Mouse (Mus musculus) brain, embryonic 18.5 days (tissue): ENCODE data around the gene F11r.

Source experiments
- DNase-seq: peaks from one replicate; pipeline ENCODE4 v3.0.0-alpha.2; 2012; ENCODE audit warnings: low read depth, low spot score

F11r gene

DNA sequence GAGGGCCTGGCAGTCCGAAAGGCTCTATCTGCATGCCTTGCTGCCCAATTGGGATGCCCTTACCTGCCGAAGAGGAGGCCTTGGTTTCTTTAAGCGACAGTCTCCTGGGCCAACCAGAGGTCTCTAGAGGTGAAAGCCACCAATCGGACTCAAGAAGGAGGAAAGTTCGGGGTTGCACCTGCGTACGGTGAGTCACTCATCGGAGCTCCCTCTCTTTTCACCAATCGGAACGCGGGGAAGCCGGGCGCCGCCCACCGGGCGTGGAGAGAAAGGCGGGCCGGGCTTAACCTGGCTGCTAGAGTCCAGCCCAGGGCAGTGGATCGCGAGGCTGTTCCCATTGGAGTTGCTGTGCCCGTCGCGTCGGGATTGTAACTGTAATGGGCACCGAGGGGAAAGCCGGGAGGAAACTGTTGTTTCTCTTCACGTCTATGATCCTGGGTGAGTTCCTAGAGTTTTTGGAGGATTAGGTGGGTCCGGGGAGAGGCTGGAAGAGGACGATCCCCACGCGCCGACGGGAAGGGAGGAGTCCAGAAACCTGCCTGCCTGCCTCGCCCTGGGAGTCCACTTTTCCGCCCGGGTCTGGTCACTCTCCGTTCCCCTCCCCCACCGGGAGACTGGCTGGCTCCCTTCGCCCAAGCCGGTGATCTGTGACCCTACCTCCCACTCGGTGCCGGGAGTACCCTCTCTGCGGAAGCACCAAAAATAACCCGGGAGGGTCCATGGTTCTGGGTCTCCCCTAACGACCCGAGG, at the start of gene F11r:
Gene F11r, plus strand, starts transcription at position 272 of the 750 bp plus-strand sequence.
- DNase-seq, result no peak

DNA sequence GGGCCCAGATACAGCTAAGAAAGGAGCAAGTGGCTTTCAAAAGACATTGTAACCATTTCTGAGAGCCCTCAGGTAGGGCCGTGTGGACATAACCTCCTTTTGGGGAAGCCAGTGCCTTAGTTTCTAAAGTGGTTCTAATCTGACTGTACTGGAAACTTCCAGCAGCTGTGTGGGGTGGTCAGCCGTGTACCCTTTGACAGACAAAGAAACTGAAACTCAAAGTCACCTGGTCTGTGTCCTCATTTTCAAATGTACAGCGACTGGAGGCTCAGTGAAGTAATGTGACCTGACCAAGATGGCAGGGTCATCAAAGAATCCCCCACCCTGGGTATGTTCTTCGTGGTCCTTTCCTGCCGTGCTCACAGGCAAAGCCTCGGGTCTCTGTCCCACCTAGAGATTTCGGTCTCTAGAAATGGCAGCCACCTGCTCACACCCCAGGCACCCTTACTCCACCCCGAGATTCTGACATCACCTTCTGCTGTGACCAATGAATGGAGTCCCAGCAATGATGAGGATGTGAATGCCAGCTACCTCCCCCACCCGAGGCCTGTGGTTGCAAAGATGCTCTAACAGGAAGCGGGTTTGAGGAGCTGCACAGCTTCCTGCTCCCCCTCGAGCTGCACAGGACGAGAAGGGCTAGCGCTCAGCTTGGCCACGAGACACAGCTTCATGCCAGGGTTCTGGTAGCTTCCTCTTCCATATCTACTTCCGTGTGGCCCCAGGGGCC, 48.8 kb upstream of the F11r start, which contains the start of gene Arhgap30:
Gene Arhgap30, plus strand, starts transcription at position 579 of the 727 bp plus-strand sequence.
- no peak for DNase-seq

DNA sequence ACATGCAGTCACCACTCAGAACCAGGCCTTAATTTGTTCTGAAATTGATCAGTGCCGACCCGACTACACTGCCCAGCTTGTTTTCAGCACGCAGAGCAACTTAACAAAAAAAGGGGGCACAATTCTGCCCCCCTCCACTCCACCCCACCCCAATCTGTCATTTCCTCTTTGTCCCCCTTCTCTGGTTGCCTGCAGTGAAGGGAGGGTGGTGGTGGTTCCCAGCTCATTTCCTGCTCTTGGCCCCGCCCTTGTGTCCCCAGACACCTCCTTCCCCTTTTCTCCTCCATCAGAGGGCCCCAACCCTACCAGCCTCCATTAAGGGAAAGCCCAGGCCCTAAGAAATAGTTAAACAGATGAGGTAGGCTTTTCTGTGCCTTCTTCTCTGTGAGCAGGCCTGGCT, 47.2 kb upstream of the F11r start:
- no peak for DNase-seq

DNA sequence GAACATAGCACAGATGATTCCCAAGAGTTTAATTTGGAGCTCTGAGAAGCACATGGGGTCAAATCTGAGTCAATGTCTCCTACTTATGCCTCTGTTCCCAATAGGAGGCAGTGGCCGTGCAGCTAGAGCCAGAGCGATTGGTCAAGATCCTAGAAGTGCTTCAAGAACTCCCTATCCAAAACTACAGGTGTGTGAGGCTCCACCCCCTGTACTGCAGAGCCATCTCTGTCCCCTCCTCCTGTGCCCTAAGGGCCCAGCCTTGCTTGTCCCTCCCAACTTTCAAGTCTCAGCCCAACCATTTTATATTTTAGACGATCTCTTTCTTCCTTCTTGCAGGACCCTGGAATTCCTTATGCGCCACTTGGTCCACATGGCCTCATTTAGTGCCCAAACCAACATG, 35.5 kb upstream of the F11r start:
- no peak for DNase-seq

DNA sequence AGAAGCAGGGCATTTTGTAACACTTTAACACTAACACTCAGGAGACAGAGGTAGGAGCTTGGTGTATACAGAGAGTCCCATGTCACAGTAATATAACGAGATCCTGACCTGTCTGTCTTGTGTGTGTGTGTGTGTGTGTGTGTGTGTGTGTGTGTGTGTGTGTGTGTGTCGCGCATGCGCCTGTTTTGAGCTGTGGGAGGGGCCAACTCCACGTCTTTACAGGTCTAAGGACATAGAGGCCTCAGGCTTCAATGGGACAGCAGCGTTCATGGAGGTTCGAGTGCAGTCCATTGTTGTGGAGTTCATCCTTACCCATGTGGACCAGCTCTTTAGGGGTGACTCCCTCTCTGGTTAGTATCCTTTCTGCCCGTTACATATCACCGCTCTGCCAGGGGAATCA, 34.3 kb upstream of the F11r start:
- no peak for DNase-seq

DNA sequence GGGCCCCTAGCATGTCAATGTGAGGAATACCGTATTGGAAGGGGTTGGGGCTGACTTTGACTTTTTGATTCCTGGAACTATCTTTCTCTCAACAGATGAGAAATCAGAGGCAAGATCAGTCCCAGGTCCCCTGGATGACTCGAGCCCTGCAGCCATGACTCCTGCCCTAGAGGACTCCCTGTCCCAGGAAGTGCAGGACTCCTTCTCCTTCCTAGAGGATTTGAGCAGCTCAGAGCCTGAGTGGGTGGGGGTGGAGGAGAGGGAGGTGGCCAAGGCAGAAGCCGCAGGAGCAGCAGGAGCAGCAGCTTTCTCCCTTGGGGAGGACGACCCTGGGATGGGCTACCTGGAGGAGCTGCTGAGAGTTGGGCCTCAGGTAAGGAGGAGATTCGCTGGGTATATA, 30.1 kb upstream of the F11r start:
- DNase-seq, result no peak

DNA sequence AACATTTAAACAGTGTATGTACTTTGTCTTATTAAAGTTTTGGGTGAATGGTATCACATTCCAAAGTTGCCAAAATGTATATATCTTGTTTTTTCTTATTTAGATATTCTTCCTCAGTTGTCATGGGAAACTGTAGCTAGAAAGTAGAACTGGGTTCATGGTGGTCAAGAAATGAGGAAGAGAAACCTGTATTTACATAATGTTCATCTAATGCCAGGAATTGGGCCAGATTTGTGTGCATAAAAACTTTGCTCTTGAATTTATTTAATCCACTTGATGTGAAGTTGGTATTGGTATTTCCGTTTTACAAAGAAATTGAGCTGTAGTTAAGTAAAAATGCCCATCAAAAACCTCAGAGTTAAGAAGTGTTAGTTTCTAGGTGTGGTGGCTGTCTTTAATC, 27.1 kb upstream of the F11r start:
- no peak for DNase-seq

DNA sequence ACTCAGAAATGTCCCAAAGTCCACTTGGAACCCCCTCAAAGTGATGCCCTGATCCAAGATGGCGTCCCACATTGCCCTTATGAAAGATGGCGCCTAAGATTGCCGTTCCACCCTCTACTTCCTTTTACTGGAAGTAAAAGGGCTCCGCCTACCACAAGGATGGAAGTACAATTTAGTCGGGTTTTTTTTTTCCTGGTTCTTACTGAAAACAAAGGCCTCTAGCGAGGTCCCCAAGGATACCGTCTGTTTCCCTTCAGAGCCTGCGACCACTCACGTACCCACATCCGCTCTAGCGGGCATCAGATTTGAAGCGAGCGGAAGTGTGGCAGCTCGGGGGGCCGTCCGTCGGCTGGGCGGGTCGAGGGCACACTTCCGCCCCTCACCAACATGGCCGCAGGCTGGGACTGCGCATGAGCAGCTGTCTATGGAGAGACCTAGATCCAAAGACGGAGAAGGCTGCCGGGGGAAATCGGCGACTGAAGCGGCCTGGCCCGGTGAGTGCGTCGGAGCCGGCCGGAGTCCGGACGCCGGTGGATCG, 26.3 kb upstream of the F11r start, which contains the start of gene Usf1:
Gene Usf1, plus strand, starts transcription at position 367 of the 538 bp plus-strand sequence.
- peak; percentile 92 for DNase-seq

DNA sequence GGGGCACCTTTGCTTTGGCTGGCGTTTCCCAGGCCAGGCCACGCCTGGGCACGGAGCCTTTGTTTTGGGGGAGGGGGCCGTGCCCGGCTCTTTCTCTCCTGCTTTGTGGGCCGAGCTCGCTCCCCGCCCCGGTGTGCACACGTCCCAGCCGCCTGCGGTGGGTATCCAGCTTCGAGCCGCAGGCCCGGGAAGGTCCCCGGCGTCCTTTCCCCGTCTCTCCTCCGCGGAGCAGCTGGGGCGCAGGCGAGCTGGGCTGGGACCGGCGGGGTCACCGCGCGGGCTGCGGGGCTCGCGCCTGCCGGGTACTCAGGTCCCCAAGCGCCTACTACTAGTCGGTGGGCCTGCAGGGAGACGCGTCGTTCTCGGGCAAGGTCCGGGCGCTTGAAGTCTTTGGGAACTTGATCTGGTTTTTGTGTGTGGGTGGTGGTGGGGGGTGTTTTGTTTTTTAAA, 25.8 kb upstream of the F11r start:
- no peak for DNase-seq

DNA sequence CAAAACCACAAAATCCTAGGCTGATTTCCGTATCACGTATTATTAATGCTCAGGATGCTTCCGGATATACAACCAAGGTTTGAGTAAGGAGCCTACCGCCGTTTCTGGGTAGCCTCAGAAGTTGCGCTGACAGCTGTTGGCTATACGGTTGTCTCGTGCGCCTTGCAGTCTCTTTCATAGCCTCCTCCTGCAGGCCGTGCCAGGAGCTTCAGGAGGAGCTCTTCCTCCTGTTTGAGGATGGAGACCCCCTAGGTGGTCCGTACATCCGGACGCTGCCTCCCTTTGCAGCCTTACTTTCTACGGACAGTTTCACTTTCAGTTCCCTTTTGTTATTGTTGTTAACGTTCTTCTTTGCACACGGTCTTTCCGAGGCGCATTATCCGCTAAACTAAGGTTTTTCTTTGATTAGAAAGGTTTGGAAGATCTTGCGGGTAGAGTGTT, 25.3 kb upstream of the F11r start:
- DNase-seq, result peak; percentile 49

DNA sequence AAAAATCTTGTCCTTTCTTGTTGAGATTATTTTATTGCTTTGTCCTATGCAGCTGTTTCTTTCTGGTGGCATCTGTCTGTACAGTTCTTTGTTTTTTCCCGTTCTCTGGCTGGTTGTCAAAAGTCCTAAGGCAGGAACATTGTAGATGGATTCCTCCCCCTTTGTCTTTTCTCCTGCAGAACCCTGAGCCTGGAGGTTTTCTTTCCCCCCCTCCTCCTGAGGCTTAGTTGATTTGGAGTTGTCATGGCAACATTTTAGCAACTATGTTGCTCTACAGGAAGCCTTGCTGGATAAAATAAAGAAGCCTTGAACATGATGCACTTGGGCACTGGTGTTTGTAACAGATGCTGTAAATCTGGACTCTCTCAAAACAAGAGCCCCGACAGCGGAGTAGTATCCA, 24.9 kb upstream of the F11r start:
- DNase-seq, result peak; percentile 49

DNA sequence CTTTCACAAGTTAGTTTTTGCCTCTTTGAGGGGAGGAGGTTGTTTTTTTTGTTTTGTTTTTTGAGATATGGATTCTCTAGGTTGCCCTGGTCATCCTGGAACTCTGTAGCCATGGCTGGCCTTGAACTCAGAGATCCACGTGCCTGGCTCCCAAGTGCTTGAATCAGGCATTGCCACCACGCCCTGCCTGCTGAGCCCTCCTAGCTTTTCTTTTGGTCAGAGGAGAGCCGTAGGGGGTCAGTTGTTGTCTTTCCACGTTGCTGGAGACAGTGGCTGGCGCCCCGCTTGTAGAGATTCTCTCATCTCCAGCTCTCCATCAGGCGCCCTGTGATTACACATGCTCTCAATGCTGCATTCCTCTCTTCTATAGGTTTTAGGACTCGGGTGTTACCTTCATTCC, 23.7 kb upstream of the F11r start:
- no peak for DNase-seq

DNA sequence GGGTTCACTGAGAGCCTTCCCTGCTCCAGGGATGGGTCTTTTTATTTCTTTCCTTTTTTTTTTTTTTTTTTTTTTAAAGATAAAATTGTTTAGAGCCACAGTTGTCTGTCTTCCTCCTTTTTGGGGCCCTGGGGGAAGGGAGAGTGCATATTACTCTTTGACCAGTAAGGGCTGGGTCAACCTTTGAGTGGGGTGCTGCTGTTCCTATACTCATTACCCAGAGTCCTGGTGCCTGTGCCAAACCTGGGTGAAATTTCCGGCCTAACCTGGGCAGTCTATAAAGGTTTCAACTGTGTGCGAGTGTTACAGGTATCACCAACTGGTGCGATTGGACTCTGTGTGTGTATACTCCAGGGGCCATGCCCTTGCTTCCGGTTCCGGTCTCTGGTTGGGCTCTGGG, 18.7 kb upstream of the F11r start, which contains the start of gene Tstd1:
Gene Tstd1, plus strand, starts transcription at position 213 of the 400 bp plus-strand sequence.
- no peak for DNase-seq

DNA sequence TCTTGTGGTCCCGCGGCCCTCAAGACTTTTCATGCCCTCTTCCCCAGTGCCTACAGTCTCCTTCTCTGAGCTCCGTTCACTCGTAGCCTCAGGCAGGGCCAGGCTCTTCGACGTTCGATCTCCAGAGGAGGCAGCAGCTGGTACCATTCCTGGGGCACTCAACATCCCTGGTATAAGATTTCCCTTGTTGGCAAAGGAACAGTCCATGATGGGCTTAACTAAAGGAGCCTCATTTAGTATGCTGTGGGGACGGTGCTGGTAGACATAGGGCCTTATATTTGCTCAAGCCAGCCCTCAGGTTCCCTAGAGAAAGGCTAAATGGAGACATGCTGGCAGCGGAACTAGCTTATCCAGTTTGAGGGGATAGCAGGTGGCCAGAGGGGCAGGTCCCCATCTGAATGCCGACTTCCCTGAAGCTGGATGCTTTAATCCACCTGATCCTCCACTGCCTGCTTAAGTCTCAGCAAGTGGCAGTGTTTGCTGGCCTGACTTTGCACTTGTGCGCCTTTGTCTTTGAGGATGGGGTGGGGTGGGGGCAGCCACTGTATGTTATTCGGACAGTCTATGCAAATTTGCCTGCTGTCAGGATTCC, 17.9 kb upstream of the F11r start:
- DNase-seq, result no peak

DNA sequence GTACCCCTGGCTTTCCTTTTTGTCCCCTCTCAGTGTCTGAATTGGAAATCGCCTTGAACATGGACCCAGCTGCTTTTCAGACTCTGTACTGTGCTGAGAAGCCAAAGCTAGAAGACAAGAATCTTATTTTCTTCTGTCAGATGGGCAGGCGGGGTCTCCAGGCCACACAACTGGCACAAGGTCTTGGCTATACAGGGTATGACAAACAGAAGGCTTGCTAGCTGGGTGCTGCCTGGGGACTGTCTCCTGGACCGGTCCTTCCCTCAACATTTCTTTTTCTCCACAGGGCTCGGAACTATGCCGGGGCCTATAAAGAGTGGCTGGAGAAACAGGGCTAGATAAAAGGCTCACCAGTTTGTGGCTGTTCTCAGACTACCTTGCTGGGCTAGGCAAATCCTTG, 17.4 kb upstream of the F11r start:
- no peak for DNase-seq

DNA sequence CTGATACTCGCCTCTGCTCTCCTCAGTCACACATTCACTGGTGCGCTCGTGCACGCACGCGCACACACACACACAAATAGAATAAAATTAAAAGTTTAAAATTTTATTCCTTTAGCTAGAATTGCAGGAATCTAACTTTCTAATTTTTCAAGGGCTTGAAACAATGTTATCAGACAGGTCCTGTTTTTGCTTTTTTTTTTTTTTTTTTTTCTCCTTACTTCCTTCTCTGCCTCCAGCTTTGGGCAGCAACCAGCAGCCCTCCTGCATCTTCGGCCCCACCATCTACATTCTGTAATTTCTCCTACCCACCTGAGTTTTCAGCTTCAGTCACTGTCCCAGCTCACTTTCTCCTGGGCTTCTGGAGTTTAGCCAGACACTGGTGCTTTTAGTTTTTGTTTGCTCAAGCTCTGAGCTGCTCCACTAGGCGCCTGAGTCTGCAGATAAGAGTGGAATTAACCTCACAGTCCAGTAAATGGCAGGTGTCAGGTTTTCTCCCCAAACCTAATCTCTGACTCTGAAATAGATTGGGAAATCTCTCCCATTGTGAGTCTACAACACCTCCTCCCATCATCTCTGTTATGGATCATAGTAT, 14.7 kb upstream of the F11r start:
- no peak for DNase-seq

DNA sequence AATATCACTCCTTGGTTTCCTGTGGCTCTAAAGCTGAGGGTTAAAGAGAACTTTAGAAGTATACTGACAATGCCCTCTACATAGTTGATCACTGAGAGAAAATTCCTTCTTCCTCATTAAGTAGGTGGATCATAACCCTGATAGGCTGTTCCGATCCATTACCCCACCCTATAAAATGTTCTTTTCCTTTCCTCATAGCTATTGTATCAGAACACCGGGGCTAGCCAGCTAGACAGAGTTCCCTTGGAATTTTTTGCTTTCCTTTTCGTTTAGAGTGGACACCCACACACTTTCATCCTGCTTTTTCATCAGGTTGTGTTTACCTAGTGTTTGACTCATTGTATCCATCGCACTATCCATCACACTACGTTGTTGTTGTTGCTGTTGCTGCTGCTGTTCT, 12.7 kb upstream of the F11r start:
- DNase-seq, result no peak

DNA sequence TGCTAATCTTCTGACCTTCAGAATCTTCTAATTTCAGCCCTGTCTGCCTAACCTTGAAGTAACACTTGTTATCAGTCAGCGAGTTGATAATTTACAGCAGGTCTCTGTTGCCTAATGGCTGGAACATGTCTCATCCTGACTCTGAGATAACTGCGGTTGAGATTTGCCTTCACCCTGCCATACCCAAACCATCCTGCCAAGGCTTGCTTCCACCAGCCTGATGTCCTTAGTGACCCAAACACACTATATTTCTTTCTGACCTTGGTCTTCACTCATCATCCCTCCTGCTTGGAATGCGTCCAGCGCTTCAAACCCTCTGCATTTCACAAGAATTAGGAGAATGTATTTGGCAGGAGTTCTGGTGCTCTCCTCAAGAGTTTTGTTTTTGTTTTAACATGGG, 12.2 kb upstream of the F11r start:
- DNase-seq, result no peak

DNA sequence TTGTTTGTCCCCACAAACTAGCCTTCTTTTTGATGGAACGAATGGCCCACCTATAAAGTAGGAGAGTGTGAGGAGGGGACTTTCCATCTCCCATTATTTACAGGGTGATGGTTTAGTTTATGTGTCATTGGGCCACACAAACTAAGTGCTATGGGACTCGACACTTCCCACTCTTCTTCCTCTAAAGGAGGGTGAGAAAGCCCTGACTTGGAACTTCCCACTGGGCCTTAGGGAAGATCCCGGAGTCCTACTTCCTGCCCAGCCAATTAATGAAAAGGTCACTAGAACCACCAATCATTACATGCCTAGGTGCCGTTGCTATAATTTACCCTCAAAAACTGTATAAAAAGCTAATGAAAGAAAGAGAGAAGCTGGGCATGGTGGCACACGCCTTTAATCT, 5.2 kb upstream of the F11r start:
- DNase-seq, result no peak

DNA sequence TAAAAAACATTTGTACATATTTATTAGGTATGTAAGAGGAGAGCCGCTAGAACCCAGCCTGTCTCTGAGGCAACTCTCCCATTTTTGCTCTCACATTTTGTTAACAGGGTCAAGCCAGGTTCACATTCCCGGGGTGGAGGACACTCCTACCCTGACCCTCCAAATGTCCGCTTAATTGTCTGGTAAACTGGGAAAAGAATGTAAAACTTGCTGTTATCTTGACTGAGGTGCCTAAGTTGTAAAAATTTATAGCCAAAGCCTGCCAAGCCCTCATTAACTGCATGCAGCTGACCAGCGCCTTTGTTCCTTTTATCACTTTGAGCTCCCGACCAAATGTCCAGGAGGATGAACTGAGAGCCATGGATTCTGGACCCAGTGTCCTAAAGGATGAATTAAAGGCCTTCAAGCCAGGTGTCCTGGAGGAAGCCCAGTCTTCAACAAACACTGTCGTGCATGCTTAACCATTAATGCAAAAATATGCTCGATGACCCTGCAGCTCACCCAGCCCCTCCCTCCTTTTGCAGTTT, 2.0 kb upstream of the F11r start:
- no peak for DNase-seq

DNA sequence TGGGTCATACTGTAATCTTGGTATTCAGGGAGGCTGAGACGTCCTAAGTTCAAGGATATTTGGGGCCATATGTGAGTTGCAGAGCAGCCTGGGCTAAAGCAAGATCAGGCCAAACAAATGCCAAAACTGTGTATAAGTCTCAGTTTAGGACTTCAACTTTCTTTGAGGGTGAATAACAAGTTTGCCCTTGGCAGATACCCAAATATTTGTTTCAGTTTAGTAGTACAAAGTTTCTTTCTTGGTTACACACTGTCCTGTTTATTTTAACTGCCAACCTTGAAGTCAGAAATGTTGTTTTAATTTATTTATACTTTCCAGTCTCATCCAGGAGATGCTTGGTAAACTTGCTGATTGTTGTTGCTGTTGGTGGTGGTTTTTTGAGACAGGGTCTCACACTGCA, 1.4 kb upstream of the F11r start:
- DNase-seq, result no peak
